Mouse (Mus musculus) mature B cell (primary cell): ENCODE results near the gene Mtpn.

Experiments used
- in situ Hi-C: fragments of 300-500 bp; cut with MboI; formaldehyde crosslinking; loops from 2 replicates; pipeline ENCODE4 v1.14.3; 2019

The Mtpn gene

GRCm38 (mm10) chr6:35539304-35540009 lies at the start of gene Mtpn:
TSS of gene Mtpn (minus strand) at chr6:35539888.
- in situ Hi-C loops = no loop called here

DNA sequence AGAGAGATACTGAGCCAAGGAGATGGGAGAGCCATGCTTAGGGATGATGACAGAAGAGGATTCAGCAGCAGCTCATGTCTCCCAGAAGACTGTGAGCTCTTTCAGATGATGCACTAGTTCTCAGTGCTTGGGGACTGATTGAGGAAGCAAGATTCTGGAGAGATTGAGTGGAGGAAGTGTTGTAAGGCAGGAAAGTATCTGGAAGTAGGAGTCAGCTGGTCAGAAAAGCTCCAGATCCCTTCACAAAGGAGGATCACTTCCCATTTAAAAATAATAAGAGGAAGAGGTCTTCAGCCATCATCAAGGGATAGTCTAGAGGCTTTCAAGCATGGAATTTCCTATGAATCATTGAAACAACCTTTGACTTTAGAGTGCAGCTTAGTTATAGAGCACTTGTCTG lies 29.0 kb upstream of the Mtpn start:
- in situ Hi-C loops = loop anchor here (10.0 to 25.0 kb wide), 2 partner anchors 184 to 306 kb away; no protein-coding TSS in a partner anchor

DNA sequence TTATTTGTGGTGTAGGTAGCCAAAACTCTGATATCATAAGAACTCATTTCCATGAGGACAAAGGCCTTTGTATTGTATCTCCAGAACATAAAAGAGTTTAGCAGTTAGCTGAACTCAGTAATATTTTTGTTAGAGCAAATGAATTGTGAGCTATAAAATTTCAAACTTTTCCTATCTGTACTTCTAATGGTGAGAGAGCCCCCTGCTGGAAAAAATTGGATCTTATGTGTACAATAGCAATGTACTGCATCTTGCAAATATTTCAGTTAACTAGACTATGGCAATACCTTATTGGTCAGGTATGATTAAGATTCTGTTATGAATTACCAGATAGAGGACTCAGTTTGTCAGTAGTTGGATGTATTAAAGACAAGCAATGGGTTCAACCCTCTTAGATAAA lies 28.1 kb upstream of the Mtpn start:
- in situ Hi-C loops = loop anchor here (10.0 to 25.0 kb wide), 2 partner anchors 183 to 305 kb away; no protein-coding TSS in a partner anchor

- in situ Hi-C loops = loop anchor here (10.0 to 25.0 kb wide), 2 partner anchors 175 to 298 kb away; no protein-coding TSS in a partner anchor
Measured at GRCm38 (mm10) chr6:35559950-35560349, 20.3 kb upstream of the Mtpn start.

GRCm38 (mm10) chr6:35544352-35544751 lies 4.7 kb upstream of the Mtpn start:
- in situ Hi-C loops = no loop called here

- in situ Hi-C loops = no loop called here
Measured at GRCm38 (mm10) chr6:35542656-35543400, 3.1 kb upstream of the Mtpn start.

DNA sequence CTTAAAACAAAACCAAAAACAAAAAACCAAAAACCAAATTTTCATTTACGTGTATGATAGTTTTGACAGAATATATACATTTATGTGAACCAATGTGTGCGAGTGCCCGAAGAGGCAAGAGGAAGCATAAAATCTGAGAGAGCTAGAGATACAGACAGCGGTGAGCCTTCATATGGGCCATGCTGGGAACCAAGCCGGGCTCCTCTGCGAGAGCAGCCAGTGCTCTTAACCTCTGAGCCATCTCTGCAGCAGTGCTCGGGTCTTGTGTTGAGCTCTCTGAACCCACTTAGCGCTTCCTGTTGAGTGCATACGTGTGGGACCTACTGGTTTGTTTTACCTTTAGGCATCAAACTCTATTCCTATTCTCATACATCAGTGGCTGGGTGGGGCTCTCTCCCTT lies 689 bp upstream of the Mtpn start:
- in situ Hi-C loops = no loop called here

DNA sequence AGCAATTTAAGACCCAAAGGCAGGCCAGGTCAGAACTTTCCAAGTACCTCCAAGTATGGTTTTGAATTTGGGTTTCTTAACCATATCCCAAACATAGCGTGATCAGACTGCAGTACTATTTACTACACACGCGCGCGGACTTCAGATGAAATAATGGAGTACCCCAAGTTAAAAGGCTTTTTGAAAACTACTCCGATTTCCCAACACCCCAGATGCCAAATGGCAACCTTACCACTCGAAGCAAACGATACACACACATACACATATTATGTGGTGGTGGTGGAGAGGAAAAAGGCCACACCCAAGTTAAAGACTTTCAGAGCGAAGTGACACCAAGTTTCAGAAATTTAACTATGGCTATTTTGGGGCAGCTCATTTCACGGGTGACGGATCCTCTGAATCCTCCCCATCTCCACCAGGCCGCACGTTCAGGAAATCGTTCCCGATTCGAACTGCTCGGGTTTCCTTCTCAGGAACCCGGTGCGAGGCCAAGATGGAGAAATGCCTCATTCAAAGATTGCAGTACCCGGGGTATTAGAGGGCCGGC lies 858 bp downstream of the Mtpn start:
- in situ Hi-C loops = no loop called here

DNA sequence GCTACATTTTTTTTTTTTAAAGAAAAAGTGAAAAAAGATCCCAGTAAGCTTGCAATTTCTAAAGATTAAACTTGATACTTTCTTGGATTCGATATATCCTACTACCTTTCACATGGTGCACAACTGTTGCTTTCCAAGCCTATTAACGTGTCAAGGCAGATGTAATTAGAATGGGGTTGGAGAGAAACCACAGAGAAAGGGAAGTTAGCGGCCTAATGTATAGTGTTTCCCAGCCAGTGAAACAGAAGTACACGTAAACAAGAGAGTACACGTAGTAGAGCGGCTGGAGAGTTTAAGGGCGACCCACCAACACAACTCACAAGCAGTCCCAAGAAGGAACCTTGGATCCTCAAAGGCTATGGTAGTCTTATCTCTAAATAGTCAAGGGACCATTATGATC lies 3.7 kb downstream of the Mtpn start:
- in situ Hi-C loops = no loop called here

- in situ Hi-C loops = no loop called here
Measured at GRCm38 (mm10) chr6:35513362-35513761, 26.3 kb downstream of the Mtpn start.

DNA sequence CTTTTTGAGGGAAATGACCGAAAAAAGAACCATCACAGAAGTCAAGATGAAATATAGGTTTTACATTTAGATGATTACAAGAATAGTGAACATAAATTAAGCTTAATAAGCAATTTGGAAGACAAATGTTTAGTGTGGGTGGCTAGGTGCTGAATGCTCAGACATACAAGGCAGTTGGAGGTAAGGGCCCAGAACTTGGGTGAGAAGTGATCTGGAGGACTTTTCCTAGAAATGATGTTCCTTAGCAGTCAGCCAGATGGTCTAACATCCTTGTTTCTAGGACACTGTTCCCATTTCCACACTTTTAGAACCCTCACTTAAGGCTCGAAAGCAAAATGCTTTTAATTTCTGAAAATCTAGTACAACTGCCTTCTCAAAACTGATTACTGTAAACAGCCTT lies 34.9 kb downstream of the Mtpn start:
- in situ Hi-C loops = no loop called here

DNA sequence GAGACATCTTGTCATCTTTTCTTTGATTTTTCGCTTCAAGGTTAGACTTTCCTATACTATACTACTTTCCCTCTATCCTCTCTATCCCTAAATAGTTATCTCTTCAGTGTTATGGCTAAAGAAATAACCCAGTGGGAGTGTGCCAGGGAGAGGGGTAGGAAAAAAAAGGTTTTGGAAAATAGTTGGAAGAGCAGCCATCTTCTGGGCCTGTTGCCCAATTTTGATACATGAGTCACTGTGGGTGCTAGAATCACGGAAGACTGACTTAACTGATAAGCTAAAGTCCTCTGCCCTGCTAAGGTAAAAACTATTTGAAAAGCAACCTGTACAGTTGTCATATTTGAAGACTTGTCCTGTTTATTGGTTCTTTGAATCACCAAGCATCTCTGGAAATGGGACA lies 36.8 kb downstream of the Mtpn start:
- in situ Hi-C loops = no loop called here

- in situ Hi-C loops = no loop called here
Measured at GRCm38 (mm10) chr6:35499978-35500667, 39.6 kb downstream of the Mtpn start.

DNA sequence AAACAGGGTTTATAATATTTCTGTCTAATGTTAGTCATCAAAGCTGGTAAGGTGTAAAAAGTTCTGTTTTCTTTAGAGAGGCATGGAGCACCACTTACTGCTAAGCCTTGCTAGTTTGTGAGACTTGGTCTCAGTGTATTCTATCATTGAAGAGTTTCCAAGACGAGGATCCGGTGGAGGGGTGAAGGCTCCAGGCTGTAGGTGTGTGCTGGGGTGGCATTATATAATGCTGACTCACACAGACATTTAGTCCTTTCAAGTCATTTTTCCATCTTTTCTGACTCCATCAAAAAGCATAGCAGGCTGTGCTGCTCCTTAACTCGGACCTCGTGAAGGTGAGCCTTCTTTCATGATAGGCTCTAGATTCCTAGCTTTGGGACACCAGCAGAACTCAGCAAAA lies 42.3 kb downstream of the Mtpn start:
- in situ Hi-C loops = no loop called here

GRCm38 (mm10) chr6:35493851-35494250 lies 45.8 kb downstream of the Mtpn start:
- in situ Hi-C loops = no loop called here

DNA sequence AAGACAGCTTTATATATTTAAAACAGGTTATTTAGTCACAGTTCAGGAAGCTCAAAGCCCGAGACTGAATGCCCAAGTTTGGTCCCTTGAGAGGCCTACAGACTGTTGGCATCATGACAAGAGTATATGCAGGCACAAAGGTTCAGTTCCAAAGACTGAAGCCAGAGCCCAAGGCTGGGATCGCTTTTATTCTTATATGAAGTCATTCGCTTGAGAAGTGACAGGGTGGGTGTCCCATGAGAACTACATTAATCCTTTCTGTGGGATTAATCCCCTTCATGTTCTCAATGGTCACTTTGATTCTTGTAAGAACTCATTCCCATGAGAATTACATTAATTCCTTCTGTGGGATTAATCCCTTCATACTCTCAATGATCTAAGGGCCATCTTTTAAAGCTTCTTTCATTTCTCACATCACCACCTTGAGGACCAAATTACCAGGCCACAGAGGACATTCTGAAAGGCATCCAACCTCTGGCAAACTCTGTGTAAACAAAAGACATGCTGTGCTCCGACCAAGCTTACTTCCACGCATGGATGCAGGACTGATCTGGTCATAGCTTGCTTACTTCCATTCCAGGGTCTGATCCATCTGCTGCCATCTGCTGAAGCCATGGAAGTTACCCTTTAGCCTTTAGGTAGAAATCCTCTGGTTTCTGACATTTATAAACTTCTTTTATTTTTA lies 59.9 kb downstream of the Mtpn start:
- in situ Hi-C loops = no loop called here

DNA sequence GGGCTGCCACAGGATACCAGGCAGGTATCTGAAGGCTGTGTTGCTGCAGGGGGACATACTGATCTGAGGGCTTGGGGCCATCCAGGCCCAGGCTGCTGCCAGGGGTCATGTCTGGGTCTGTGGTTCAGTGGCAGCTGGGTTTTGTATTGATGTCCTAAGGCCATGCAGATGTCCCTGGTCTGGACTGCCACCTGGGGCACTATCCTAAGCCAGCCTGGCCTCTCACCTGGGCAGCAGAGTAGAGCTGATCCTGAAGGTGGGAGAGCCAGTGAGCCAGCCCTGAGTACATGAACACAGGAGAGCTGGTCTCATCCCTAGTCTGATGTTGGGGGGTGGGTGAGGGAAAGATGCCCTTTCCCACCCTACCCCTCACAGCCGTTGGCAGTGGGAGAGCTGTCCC lies 62.9 kb downstream of the Mtpn start:
- in situ Hi-C loops = no loop called here

DNA sequence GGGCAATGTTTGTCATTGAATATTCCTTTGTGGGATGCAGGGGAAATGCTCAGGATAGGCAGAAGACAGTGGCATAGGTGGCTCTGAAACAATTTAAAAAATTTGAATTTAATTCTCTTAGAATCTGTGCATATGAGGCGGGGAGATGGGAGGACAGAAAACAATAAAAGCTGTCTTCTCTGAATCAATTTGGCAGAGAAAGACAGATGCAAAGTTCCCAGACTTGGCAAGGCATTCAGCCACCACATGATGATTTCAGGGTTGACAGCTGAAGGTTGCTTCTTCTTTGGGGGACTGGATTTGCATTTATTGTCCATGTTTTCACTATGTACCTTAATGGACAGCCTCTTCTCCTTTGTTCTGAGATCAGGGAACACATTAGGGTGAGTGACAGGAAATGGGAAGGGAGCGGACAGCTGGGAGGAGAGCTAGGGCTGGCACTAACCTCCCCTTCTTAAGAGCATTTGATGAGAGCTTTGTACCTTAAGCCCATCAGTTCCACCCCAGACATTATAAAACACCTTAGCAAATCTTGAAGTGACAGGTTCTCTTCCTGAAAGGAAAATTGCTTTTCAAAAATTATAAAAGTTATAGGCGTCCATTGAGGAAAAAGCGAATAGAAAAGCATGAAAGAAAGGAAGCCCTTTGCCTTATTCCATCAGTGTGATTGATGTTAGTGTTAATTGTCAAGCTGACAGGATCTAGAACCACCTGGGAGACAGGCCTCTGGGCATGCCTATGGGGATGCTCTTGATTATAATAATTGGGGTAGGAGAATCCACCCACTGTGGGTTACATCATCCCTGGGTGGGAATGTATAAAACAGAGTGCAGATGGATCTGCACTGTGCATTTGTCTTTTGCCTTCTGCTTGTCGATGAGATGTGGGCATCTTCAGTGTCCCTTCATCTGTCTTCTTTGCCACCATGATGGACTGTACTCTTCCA lies 76.0 kb downstream of the Mtpn start:
- in situ Hi-C loops = no loop called here

DNA sequence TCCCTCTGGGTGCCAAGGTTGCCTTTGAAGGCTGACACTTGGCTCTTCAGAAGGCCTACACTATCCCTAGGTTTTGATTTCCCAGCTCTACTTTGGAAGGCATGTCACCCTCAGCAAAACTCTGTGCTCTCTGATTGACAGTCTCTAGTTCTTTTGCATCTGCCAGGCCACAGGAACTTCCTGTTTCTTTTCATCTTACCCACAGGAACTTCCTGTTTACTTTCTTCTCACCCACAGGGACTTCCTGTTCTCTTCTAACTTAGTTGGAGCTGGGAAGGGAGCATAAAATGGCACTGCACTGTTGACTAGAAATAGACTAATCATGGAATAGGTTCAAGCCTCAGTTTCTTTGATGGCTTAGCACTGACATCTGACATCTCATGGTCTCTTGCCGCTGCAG lies 77.2 kb downstream of the Mtpn start:
- in situ Hi-C loops = no loop called here
